Mouse (Mus musculus): Measurements from ENCODE around the gene Gm20388. TPM values are rescaled to one million over a fixed set of nuclear protein-coding genes. Genes with fewer than 3 reads are reported as not detected.
A peak's percentile ranks its signal among the peaks of the same experiment; 100 is the strongest.

Gm20388 gene
- polyA plus RNA-seq, 1 experiment = 23.9 TPM

- Histone ChIP-seq H3K4me3 (ENCODE audit: insufficient read depth, low read length) (no peak overlapping the region), H3K27ac (ENCODE audit: insufficient read depth, low read length) (no peak overlapping the region), H3K4me1 (ENCODE audit: control insufficient read depth, insufficient read depth, low read length) (no peaks in the 10 kb centered on the region)
- TF ChIP-seq POLR2A (IDR thresholded peaks at IDR 0.05; ENCODE audit: extremely low read depth, insufficient read depth, low read length) = no peak
- TF ChIP-seq CTCF (IDR thresholded peaks at IDR 0.05; ENCODE audit: extremely low read depth, insufficient read depth, low read length) = no peak
Measured at GRCm38 (mm10) chr8:120895009-120895408, 984.4 kb downstream of the Gm20388 start.

GRCm38 (mm10) chr8:120895600-120895999, 985.0 kb downstream of the Gm20388 start:
- Histone ChIP-seq H3K4me3 (ENCODE audit: insufficient read depth, low read length) (no peak overlapping the region), H3K4me1 (ENCODE audit: control insufficient read depth, insufficient read depth, low read length) (no peaks in the 10 kb centered on the region), H3K27ac (ENCODE audit: insufficient read depth, low read length) (no peak overlapping the region)
- TF ChIP-seq POLR2A (IDR thresholded peaks at IDR 0.05; ENCODE audit: extremely low read depth, insufficient read depth, low read length) = no peak
- TF ChIP-seq CTCF (IDR thresholded peaks at IDR 0.05; ENCODE audit: extremely low read depth, insufficient read depth, low read length) = no peak

GRCm38 (mm10) chr8:120896203-120896602, 985.6 kb downstream of the Gm20388 start:
- Histone ChIP-seq H3K4me3 (ENCODE audit: insufficient read depth, low read length) (no peak overlapping the region), H3K4me1 (ENCODE audit: control insufficient read depth, insufficient read depth, low read length) (no peaks in the 10 kb centered on the region), H3K27ac (ENCODE audit: insufficient read depth, low read length) (no peak overlapping the region)
- TF ChIP-seq POLR2A (IDR thresholded peaks at IDR 0.05; ENCODE audit: extremely low read depth, insufficient read depth, low read length) (no peak), CTCF (IDR thresholded peaks at IDR 0.05; ENCODE audit: extremely low read depth, insufficient read depth, low read length) (no peak)

GRCm38 (mm10) chr8:120898008-120898407, 987.4 kb downstream of the Gm20388 start:
- Histone ChIP-seq H3K4me3 (ENCODE audit: insufficient read depth, low read length) (no peak overlapping the region), H3K4me1 (ENCODE audit: control insufficient read depth, insufficient read depth, low read length) (no peaks in the 10 kb centered on the region), H3K27ac (ENCODE audit: insufficient read depth, low read length) (no peak overlapping the region)
- TF ChIP-seq POLR2A (IDR thresholded peaks at IDR 0.05; ENCODE audit: extremely low read depth, insufficient read depth, low read length) (no peak), CTCF (IDR thresholded peaks at IDR 0.05; ENCODE audit: extremely low read depth, insufficient read depth, low read length) (peak; percentile 40)

GRCm38 (mm10) chr8:120898828-120899407, 988.3 kb downstream of the Gm20388 start:
- H3K4me3 ChIP-seq (ENCODE audit: insufficient read depth, low read length) = no peak overlapping the region
- no peak overlapping the region for H3K27ac ChIP-seq (ENCODE audit: insufficient read depth, low read length)
- TF ChIP-seq POLR2A (IDR thresholded peaks at IDR 0.05; ENCODE audit: extremely low read depth, insufficient read depth, low read length) = no peak
- TF ChIP-seq CTCF (IDR thresholded peaks at IDR 0.05; ENCODE audit: extremely low read depth, insufficient read depth, low read length) = no peak
- H3K4me1 ChIP-seq (ENCODE audit: control insufficient read depth, insufficient read depth, low read length) = no peaks in the 10 kb centered on the region

GRCm38 (mm10) chr8:120902346-120902745, 991.7 kb downstream of the Gm20388 start:
- no peak for TF ChIP-seq POLR2A (IDR thresholded peaks at IDR 0.05; ENCODE audit: extremely low read depth, insufficient read depth, low read length)
- no peak for TF ChIP-seq CTCF (IDR thresholded peaks at IDR 0.05; ENCODE audit: extremely low read depth, insufficient read depth, low read length)

GRCm38 (mm10) chr8:120907671-120908070, 997.0 kb downstream of the Gm20388 start:
- TF ChIP-seq CTCF (IDR thresholded peaks at IDR 0.05; ENCODE audit: extremely low read depth, insufficient read depth, low read length) (no peak), POLR2A (IDR thresholded peaks at IDR 0.05; ENCODE audit: extremely low read depth, insufficient read depth, low read length) (no peak)

More at GRCm38 (mm10) chr8:120902346-120902745, 991.7 kb downstream of the Gm20388 start:
- Histone ChIP-seq H3K4me1 (ENCODE audit: control insufficient read depth, insufficient read depth, low read length) (no peaks in the 10 kb centered on the region), H3K4me3 (ENCODE audit: insufficient read depth, low read length) (no peak overlapping the region), H3K27ac (ENCODE audit: insufficient read depth, low read length) (no peak overlapping the region)

GRCm38 (mm10) chr8:120910936-120911335, 1000.3 kb downstream of the Gm20388 start:
- H3K4me3 ChIP-seq (ENCODE audit: insufficient read depth, low read length) = no peak overlapping the region
- no peak overlapping the region for H3K27ac ChIP-seq (ENCODE audit: insufficient read depth, low read length)
- TF ChIP-seq POLR2A (IDR thresholded peaks at IDR 0.05; ENCODE audit: extremely low read depth, insufficient read depth, low read length) (no peak), CTCF (IDR thresholded peaks at IDR 0.05; ENCODE audit: extremely low read depth, insufficient read depth, low read length) (no peak)
- H3K4me1 ChIP-seq (ENCODE audit: control insufficient read depth, insufficient read depth, low read length) = no peaks in the 10 kb centered on the region

More at GRCm38 (mm10) chr8:120907671-120908070, 997.0 kb downstream of the Gm20388 start:
- no peak overlapping the region for H3K4me3 ChIP-seq (ENCODE audit: insufficient read depth, low read length)
- H3K4me1 ChIP-seq (ENCODE audit: control insufficient read depth, insufficient read depth, low read length) = no peaks in the 10 kb centered on the region
- no peak overlapping the region for H3K27ac ChIP-seq (ENCODE audit: insufficient read depth, low read length)

- no peak overlapping the region for H3K27ac ChIP-seq (ENCODE audit: insufficient read depth, low read length)
- TF ChIP-seq CTCF (IDR thresholded peaks at IDR 0.05; ENCODE audit: extremely low read depth, insufficient read depth, low read length) (no peak), POLR2A (IDR thresholded peaks at IDR 0.05; ENCODE audit: extremely low read depth, insufficient read depth, low read length) (no peak)
- no peak overlapping the region for H3K4me3 ChIP-seq (ENCODE audit: insufficient read depth, low read length)
- no peaks in the 10 kb centered on the region for H3K4me1 ChIP-seq (ENCODE audit: control insufficient read depth, insufficient read depth, low read length)
Measured at GRCm38 (mm10) chr8:120912463-120912862, 1001.8 kb downstream of the Gm20388 start.

GRCm38 (mm10) chr8:120916831-120917435, 1006.3 kb downstream of the Gm20388 start:
- no peak for TF ChIP-seq POLR2A (IDR thresholded peaks at IDR 0.05; ENCODE audit: extremely low read depth, insufficient read depth, low read length)
- no peak for TF ChIP-seq CTCF (IDR thresholded peaks at IDR 0.05; ENCODE audit: extremely low read depth, insufficient read depth, low read length)
- Histone ChIP-seq H3K27ac (ENCODE audit: insufficient read depth, low read length) (no peak overlapping the region), H3K4me3 (ENCODE audit: insufficient read depth, low read length) (no peak overlapping the region), H3K4me1 (ENCODE audit: control insufficient read depth, insufficient read depth, low read length) (no peaks in the 10 kb centered on the region)

All from cortical plate, adult 2 months (tissue).